Mouse (Mus musculus) hindbrain, embryonic 10.5 days (tissue): ENCODE results near the gene Il22ra1. TPM values are rescaled to one million over a fixed set of nuclear protein-coding genes. Genes with fewer than 3 reads are reported as not detected.

Source experiments
- DNase-seq: peaks from one replicate; pipeline ENCODE4 v3.0.0-alpha.2; 2017; ENCODE audit warnings: low spot score
- H3K27ac ChIP-seq: fragments of 300-500 bp; sonication (generic); 2 replicates; pipeline ENCODE4 v1.5.1; 2016; ENCODE audit warnings: mild to moderate bottlenecking, moderate library complexity
- H3K27me3 ChIP-seq: fragments of 300-500 bp; sonication (generic); 2 replicates; pipeline ENCODE4 v1.6.1; 2016; ENCODE audit warnings: mild to moderate bottlenecking; ENCODE audit not compliant: poor library complexity, insufficient read depth, severe bottlenecking
- H3K36me3 ChIP-seq: fragments of 300-500 bp; sonication (generic); 2 replicates; pipeline ENCODE4 v1.6.1; 2016; ENCODE audit warnings: mild to moderate bottlenecking, moderate library complexity
- H3K4me1 ChIP-seq: fragments of 300-500 bp; sonication (generic); replicated peaks from 2 replicates; pipeline ENCODE4 v1.6.1; 2016; ENCODE audit warnings: mild to moderate bottlenecking
- H3K4me3 ChIP-seq: fragments of 300-500 bp; sonication (generic); 2 replicates; pipeline ENCODE4 v1.5.1; 2016; ENCODE audit warnings: mild to moderate bottlenecking, moderate library complexity
- H3K9me3 ChIP-seq: fragments of 300-500 bp; sonication (generic); 2 replicates; pipeline ENCODE4 v1.6.1; 2016; ENCODE audit warnings: mild to moderate bottlenecking, moderate library complexity
- WGBS: fragments of 180-500 bp; shearing (Covaris S2); methylation state at CpG from one replicate; pipeline ENCODE4 v1.1.7; 2016; 5-methylcytosine and 5-hydroxymethylcytosine counted together
- polyA plus RNA-seq: library from polyadenylated mRNA; unstranded; fragments of >200 nt; fragmentation: Nextera tagmentation; extraction: Ambion mirVana; gene quantifications from 2 replicates; pipeline ENCODE4 v1.2.1, GENCODE M21; 2016

The Il22ra1 gene
- polyA plus RNA-seq, 1 experiment from 2014 or later, result not detected

DNA sequence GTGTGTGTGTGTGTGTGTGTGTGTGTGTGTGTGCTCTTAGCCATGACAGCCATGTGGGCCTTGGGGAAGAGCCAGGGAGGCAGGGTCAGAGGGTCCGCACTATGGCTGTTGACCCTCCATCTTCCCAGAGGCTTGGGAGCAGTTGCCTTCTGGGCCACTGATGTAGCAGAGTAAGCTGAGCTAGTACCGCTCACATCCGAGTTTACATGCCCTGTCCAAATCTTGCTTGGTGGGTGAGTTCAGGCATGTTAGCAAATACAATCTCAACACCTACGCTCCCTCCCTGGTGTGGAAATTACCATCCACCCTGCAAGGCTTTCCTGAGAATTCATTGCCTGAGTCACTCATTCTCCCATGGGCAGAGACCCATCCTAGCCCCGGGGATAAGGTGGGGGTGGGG, 53.3 kb downstream of the Il22ra1 start:
- WGBS, result 90% methylated on average over 5 of the region's 5 CpGs
- Histone ChIP-seq H3K4me3 (no peak overlapping the region), H3K9me3 (no peaks in the 10 kb centered on the region), H3K4me1 (peaks cover 10% of the 10 kb centered on the region; the same call in 1 of the 2 replicates), H3K27ac (no peak overlapping the region), H3K27me3 (no peaks in the 10 kb centered on the region), H3K36me3 (no peaks in the 10 kb centered on the region)
- no peak for DNase-seq

GRCm38 (mm10) chr4:135786581-135786980, 58.6 kb downstream of the Il22ra1 start:
- Histone ChIP-seq H3K9me3 (no peaks in the 10 kb centered on the region), H3K4me1 (peaks cover 9% of the 10 kb centered on the region; the same call in 1 of the 2 replicates), H3K4me3 (no peak overlapping the region), H3K27ac (no peak overlapping the region), H3K36me3 (no peaks in the 10 kb centered on the region), H3K27me3 (no peaks in the 10 kb centered on the region)
- WGBS, result 85% methylated on average over 5 of the region's 5 CpGs
- DNase-seq, result no peak

DNA sequence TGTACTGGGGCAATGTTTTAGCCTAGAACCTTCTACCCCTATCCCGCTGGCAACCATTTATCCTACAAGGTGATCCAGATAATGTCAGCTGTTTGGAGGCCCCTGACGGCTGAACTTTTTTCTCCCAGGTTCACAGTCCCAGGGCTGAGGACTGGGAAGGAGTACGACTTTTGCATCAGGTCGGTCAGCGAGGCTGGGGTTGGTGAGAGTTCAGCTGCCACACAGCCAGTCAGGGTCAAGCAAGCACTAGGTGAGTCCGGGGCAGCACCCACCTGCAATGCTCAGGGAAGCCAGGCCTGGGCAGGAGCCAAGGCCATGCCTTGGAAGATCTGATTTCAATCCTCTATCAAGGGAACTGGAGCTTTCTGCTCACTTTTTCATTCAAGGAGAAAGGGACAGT, 59.3 kb downstream of the Il22ra1 start:
- Histone ChIP-seq H3K4me1 (peaks cover 9% of the 10 kb centered on the region; the same call in 1 of the 2 replicates), H3K9me3 (no peaks in the 10 kb centered on the region), H3K27me3 (no peaks in the 10 kb centered on the region), H3K4me3 (no peak overlapping the region), H3K27ac (no peak overlapping the region), H3K36me3 (no peaks in the 10 kb centered on the region)
- DNase-seq, result no peak
- WGBS, result 80% methylated on average over 6 of the region's 6 CpGs

- Histone ChIP-seq H3K9me3 (no peaks in the 10 kb centered on the region), H3K27me3 (no peaks in the 10 kb centered on the region), H3K4me3 (no peak overlapping the region), H3K27ac (no peak overlapping the region), H3K36me3 (no peaks in the 10 kb centered on the region), H3K4me1 (peaks cover 9% of the 10 kb centered on the region; the same call in 1 of the 2 replicates)
- 71% methylated on average over 2 of the region's 2 CpGs for WGBS
- DNase-seq, result no peak
Measured at GRCm38 (mm10) chr4:135789135-135789534, 61.2 kb downstream of the Il22ra1 start.

- Histone ChIP-seq H3K4me3 (no peak overlapping the region), H3K9me3 (no peaks in the 10 kb centered on the region), H3K27me3 (no peaks in the 10 kb centered on the region), H3K27ac (no peak overlapping the region), H3K36me3 (no peaks in the 10 kb centered on the region), H3K4me1 (peaks cover 15% of the 10 kb centered on the region)
- WGBS, result 92% methylated on average over 5 of the region's 5 CpGs
- no peak for DNase-seq
Measured at GRCm38 (mm10) chr4:135792821-135793220, 64.8 kb downstream of the Il22ra1 start.

GRCm38 (mm10) chr4:135797931-135798330, 70.0 kb downstream of the Il22ra1 start:
- Histone ChIP-seq H3K9me3 (no peaks in the 10 kb centered on the region), H3K36me3 (no peaks in the 10 kb centered on the region), H3K27me3 (peaks cover 3% of the 10 kb centered on the region; the same call in 1 of the 2 replicates), H3K4me3 (0 out of 2 replicates have a peak overlapping the region, but pooled peaks have one; percentile 9), H3K27ac (0 out of 2 replicates have a peak overlapping the region, but pooled peaks have one; percentile 23), H3K4me1 (peaks cover 20% of the 10 kb centered on the region)
- DNase-seq, result peak; percentile 10
- 38% methylated on average over 11 of the region's 11 CpGs for WGBS

GRCm38 (mm10) chr4:135801543-135801942, 73.6 kb downstream of the Il22ra1 start:
- 27% methylated on average over 8 of the region's 8 CpGs for WGBS
- Histone ChIP-seq H3K36me3 (no peaks in the 10 kb centered on the region), H3K4me1 (peaks cover 17% of the 10 kb centered on the region), H3K27ac (0 out of 2 replicates have a peak overlapping the region, but pooled peaks have one; percentile 26), H3K4me3 (no peak overlapping the region), H3K27me3 (peaks cover 3% of the 10 kb centered on the region; the same call in 1 of the 2 replicates), H3K9me3 (0 out of 2 replicates have a peak, but pooled peaks cover 3% of the 10 kb centered on the region)
- peak; percentile 91 for DNase-seq

Other genes starting within 250 kb of the Il22ra1 start
- gene Stpg1, start 233.4 kb upstream of the Il22ra1 start, polyA plus RNA-seq, result 0.66 and 1.2 TPM in 2 replicates
- 1.8 and 2.5 TPM in 2 replicates for gene Nipal3, start 233.1 kb upstream of the Il22ra1 start, polyA plus RNA-seq
- gene Grhl3, start 154.5 kb upstream of the Il22ra1 start, polyA plus RNA-seq, result 3.3 and 5.3 TPM in 2 replicates
- gene Ifnlr1, start 41.9 kb upstream of the Il22ra1 start, polyA plus RNA-seq, result 0.35 and 0.58 TPM in 2 replicates
- not detected in 2 replicates for gene Myom3, start 31.5 kb downstream of the Il22ra1 start, polyA plus RNA-seq
- 283 and 352 TPM in 2 replicates for gene Srsf10, start 127.6 kb downstream of the Il22ra1 start, polyA plus RNA-seq
- gene Pnrc2, start 145.7 kb downstream of the Il22ra1 start, polyA plus RNA-seq, result 171 and 204 TPM in 2 replicates
- gene Cnr2, start 167.2 kb downstream of the Il22ra1 start, polyA plus RNA-seq, result 0.21 and 0.66 TPM in 2 replicates
- 54.3 and 59.5 TPM in 2 replicates for gene Fuca1, start 192.6 kb downstream of the Il22ra1 start, polyA plus RNA-seq
- 60.3 and 61.4 TPM in 2 replicates for gene Hmgcl, start 218.3 kb downstream of the Il22ra1 start, polyA plus RNA-seq
- gene Gale, start 235.6 kb downstream of the Il22ra1 start, polyA plus RNA-seq, result 48.5 and 49.7 TPM in 2 replicates
- gene Lypla2, start 244.5 kb downstream of the Il22ra1 start, polyA plus RNA-seq, result 213 and 223 TPM in 2 replicates